Mouse (Mus musculus) layer of hippocampus, adult 9-11 months (tissue): Measurements from ENCODE around the gene Slc25a41.

Experiments
- DNase-seq: peaks from one replicate; pipeline ENCODE4 v3.0.0; 2022

Gene Slc25a41

DNA sequence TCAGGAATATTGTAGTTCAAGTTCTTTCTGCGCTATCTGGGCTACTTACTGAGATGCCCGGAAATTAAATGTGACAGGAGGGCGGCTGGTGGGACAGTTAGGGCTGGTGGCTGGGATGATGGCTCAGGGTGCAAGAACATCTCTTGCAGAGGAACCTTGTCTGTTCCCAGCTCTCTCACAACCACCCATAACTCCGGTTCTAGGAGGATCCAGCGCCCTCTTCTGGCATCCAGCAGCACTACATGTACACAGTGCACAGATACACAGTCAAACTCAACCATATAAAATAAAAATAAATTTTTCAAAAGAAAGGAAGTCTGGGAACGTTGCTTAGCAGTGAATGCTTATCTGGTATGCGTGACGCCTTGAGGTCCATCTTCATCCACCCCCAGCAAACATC, 2.5 kb downstream of the Slc25a41 start:
- no peak for DNase-seq

DNA sequence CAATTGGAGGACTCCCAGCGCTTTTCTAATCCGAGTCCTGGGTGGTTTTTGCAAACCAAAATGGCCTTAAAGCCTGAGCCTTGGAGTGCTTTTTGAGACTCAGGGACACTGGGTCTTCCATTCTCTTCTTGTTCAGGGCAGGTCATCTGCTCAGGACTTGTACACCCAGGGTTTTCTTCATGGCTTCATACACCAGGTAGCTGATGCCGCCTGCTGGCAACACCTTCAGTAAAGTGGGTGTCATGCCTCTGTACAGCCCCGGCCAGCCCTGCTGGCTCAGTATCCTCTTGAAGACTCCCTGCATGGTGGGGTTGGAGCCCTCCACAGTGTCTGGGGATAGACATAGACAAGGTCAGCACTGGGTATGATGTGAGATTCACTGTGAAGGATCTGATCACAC, 8.6 kb downstream of the Slc25a41 start:
- no peak for DNase-seq

DNA sequence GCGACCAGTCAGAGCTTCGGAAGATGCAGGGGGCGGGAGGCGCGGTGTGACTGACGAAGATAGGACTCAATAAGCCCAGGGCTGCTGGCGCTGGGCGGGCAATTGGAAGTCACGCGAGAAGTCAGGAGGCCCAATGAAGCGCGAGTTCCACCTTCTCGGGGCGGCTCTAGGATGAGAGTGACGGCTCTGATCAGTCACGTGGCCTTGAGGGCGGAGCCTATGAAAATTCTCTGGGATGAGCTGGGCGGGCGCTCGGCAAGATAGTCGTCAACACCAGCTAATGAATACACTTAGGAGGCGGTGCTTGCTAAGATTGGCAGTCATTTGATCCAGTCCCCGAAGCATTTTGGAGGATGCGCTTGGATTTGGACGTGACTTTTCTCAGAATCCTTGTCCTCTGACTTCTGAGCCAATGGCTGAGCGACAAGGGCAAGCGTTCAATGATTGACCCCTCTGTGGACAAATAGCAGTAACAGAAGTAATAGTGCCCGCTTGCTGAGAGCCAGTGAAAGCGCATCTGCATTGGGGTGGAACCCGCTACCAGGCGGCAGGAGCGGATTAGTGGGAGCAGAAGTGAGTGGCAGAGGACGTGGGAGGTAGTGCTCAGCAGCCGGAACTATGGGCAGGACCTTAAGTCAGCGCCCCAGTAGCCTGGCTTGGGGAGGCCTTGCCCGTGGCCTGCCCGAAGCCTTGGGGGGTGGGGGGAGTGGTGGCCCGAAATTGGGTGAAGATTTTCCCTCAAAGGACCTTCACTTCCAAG, 9.6 kb downstream of the Slc25a41 start:
- DNase-seq = peak; percentile 100

DNA sequence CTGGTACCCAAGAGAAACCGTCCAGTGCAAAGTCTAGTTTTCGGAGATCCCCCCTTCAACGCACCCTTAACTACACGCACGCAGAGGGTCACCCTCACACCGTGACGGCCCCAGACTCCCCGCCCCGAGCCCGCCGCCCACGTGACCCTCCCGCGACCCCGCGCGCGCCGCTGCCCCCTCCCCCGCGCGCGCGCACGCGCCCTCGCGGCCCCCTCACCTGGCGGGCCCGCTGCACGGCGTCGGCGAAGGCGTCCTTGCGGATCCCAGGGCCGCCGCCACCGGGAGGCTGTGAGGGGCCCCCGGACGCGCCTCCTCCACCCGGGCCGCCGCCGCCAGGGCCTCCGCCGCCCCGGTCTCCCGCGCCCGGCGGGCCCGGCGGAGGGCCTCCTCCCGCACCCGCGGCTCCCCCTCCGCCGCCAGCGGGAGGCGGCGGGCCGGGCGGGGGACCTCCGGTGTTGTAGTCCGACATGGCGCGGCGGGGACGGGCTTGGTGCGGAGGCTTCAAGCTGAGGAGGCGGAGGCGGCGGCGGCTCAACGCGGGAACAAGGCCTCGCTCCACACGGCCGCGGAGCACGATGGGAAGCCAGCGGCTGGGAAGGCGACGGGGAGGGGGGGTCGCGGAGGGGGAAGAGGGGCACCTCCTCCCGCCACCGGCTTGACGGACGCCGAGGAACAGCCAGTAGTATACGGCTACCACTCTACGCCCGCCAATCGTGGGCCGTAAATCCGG, 10.4 kb downstream of the Slc25a41 start, which contains the start of gene Khsrp:
Khsrp (minus strand) TSS at position 592 of the 730 bp plus-strand sequence.
- DNase-seq = no peak

DNA sequence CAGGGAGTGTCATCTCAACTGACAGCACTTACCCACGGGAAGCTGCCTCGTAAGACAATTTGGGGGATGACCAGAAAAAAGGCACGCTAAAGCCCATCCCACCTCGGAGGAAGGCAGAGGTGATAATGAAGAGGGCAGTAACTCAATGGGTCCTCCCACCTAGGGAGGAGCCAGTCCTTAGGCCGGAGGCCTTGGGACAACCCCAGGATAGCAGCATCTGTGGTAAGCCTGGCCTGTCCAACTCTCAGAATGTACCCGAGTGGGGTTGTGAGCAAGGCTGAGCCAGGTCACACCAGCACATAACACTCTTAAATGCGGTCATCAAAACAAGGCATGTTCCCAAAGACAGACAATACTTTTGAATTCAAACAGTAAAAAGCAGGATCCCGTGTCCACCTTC, 11.8 kb downstream of the Slc25a41 start:
- no peak for DNase-seq

DNA sequence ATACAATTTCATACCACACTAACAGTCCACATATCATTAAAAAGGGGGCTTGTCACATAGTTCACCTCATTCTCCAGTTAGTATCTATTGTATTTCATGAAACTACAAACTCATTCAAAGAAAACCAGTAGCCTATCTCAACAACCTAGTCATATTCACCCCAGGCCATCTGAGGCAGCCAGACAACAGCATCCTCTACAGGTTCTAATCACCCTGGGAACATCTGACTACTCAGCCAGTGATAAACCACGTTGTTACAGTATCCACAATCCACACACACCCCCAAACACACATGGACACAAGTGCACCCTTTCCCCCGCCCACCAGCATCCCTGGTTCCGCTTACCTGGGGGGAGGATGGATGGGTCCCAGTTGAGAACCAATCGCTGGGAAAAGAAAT, 14.0 kb downstream of the Slc25a41 start:
- no peak for DNase-seq

DNA sequence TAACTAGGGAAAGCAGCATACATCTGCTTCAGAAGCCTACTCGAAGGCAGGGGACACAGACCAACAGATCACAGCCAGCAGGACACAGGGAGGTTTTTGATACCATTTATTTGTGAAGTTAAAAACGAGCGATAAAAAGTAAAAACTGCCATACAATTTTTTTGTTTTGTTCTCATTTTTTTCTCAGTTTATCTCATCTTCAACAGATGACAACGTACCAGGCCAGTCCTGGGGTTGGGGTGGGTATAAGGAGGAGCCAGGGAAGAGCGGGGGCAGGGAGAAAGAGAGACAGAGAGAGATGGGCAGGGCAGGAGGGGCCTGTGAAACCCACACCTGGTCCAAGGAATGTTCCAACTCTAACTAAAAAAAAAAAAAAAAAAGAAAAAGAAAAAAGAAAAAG, 20.5 kb downstream of the Slc25a41 start:
- no peak for DNase-seq

DNA sequence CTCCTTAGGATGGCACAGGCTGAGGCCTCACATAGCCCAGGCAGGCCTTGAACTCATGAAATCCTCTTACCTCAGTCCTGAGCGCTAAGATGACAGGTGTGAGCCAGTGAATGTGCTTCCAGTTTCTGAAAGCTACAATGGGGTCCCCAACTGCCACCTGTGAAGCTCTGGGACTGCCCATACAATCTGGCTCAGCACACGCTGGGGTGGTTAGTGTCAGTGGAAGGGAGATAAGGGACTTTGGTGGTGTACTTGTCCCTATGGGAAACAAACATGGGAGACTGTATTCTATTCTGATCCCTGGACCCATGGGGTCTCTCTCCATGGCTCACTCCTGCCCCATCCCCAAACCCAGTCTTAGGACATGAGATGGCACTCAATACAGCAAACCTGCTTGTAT, 21.8 kb downstream of the Slc25a41 start:
- DNase-seq = no peak

DNA sequence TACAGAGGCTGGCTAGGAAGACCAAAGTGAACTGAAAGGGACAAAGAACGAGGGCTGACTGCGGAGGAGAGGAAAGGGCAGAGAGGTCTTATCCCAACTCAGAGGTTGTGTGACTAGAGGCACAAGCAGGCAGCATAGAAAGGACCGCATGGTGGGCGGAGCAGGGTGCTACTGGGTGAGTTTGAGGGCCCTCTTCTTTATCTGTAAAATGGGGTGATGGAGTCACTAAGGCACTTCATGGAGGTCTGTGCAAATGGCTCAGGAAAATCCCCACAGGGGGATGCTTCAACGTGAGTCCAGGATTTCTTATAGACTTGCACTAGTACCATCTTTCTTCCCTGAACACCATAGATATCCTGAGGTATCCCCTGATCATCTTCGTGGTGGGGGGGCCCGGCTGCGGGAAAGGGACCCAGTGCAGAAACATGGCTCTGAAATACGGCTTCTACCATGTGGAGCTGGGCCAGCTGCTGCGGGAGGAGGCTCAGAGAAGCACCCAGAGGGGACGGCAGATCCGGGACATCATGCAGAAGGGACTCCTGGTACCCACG, 29.1 kb downstream of the Slc25a41 start:
- no peak for DNase-seq

DNA sequence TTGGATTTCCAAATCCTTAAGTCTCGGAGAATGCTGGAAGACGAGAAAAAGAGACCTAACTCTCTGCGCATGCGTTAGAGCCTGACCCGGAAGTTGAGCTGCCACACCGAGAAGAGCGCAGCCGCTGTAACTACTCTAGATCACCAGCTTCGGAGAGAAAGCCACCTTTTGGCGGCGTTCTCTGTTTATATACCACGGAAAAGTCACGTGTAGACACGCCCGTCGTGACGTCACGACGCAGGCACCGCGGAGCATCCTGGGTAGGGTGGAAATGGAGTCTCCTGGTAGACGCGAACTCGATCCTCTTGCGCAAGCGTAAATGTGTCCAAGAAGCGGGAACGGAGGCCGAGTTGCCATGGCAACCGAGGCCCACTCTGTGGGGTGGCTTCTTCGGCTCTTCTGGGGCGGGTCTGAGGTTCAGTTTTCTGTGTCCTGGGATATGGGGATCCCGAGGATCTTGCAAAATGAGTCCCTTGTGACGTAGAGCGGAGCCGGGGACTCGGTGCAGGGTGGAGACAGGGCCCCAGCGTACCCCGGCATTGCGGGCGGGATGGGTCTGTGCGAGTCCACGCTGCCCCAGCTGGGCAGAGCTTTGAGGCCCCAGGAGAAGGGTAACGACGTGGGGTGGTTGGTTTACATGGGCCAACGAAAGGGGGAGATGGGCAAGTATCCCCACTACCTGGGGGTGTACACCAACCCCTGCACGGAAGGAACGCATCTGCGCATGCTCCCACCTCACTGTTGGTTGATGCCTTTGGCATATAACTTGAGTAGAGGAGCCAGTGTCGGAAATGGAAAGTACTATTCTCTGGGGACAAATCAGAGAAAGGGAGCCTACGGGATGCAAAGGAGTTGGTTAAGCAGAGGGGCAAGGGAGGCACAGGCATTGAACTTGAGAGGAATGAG, 30.0 kb downstream of the Slc25a41 start, which contains the start of the genes Gtf2f1 and Gm17949:
Gtf2f1 (minus strand) TSS at position 53 of the 906 bp plus-strand sequence.
Gm17949 (plus strand) TSS at position 234 of the 906 bp plus-strand sequence.
- DNase-seq = peak; percentile 97

DNA sequence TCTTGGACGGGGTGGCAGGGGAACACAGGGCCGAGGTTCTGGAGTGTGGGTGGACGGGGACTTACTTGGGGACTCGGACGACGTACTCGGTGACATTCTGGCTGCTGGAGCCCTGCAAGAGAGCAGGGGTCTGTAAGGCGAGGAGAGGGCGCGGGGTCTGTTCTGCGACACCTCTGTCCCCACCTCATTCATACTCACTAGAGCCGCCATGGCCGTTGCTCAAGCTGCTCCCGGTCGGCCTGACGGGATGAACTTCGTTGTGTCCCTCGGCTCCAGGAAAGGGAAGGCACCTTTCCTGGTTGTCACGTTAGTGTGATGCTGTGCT, 30.6 kb downstream of the Slc25a41 start:
- DNase-seq = no peak

DNA sequence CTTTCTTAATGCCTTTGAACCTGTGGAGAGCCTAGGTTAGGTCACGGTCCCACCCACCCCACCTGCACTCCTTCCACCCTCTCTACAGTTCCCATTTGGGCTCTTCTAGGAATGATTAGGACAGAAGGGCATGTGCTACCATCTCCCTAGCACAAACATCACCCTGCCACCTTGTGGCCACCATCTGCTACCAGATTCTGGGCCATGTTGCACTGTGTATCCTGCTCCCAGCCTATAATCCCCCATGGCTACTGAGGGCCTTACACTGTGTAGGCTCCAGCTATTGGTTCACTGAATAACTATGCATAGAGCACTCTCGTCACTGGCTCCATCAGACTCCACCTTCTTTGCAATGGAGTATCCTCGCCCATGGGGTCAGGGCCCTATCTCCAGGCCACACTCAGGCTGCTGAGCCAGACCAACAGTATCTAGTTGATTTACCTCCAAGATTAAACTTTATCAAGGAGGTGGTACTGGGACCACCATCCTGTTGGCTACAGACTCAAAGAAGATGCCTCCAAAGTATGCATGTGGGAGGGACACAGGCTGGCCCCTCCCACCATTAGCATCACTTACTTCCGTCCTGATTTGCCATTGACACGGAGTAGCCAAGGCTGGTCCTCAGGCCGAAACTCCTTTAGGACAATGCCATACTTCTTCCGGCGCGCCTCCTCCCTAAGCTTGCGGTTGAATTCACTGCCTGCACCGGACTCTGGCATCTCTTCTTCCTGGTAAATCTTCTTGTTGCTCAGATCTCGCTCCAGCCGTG, 34.1 kb downstream of the Slc25a41 start:
- no peak for DNase-seq

DNA sequence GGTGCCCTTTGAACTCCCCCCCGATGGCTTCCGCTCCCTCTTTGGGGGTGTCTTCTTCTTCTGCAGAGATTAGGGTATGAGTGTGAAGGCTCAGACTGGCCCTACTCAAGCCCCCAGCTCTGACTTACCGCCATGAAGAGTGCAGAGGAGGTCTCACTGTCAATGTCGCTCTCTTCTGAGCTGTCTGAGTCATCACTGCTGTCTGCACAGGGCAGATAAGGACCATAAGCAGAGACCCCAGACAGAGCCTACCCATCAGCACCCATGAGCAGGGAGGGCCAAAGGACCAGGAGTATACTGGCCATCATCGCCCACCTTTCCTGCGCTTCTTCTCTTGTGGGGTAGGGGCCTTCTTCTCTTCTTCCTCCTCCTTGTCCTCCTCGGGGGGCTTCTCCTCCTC, 37.5 kb downstream of the Slc25a41 start:
- no peak for DNase-seq

DNA sequence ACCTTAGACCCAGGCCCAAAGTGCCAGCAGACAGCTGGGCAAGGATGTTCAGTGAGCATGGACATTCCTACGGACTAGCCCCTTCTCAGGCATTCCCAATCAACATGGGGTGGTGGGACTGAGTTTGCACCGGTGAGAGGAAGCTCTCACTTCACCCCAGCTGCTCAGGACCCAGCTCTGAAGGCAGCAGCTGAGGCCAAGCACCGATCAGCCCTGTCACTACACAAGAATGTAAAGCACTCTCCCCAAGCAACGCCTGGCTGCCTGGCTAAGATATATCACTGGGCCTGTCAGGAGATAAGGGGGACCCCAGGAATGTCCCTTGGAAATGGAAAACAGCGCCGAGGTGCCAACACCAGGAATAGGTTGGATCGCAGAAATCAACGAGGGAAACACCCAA, 40.2 kb downstream of the Slc25a41 start:
- DNase-seq = no peak

DNA sequence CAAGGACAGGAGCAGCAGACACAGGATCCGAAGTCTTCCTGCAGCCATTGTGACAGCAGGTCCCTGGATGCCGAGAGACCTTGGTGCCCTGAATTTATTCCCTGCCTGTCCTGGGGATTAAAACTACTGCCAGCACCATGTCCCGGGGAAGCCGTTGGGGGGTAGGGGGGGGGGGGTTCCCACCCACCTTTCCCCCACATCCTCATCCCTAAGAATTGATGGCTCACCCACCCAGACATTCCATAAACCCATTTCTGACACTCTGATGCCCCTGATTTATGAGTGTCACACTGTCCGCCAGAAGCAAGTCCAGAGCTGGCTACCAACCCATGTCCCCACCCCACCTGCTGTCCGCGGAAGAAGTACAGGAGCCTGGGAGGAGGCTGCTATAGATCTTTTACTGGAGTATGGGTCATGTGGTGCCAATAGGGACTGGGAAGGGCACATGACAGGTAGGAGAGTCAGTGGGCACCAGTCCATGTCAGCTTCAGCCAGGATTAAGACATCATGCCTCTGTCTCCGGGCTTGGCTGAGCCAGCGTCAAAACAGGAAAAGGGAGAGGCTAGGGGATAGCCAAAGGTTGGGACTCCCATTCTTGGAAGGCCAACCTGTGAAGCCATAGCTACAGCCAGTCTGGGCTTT, 41.4 kb downstream of the Slc25a41 start, which contains the start of gene Pspn:
Pspn (minus strand) TSS at position 51 of the 642 bp plus-strand sequence.
- no peak for DNase-seq

DNA sequence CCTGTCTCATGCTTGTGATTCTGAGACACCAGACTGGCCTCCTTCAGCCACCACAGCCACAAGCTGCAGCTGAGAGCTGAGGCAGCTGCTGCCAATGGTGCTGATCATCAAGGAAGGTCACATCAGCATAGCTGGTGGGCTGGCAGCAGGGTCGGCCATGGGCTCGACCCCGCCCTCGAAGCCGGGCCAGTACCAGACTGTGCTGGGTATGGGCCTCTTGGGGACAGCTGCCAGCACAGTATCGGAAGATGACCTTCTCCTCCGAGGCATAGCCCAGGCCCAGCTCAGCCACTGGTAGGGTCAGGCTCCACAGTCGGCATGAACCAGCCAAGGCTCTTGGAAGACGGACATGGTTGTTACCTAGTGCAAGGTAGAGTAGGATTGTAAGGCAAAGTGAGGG, 42.0 kb downstream of the Slc25a41 start:
- no peak for DNase-seq

DNA sequence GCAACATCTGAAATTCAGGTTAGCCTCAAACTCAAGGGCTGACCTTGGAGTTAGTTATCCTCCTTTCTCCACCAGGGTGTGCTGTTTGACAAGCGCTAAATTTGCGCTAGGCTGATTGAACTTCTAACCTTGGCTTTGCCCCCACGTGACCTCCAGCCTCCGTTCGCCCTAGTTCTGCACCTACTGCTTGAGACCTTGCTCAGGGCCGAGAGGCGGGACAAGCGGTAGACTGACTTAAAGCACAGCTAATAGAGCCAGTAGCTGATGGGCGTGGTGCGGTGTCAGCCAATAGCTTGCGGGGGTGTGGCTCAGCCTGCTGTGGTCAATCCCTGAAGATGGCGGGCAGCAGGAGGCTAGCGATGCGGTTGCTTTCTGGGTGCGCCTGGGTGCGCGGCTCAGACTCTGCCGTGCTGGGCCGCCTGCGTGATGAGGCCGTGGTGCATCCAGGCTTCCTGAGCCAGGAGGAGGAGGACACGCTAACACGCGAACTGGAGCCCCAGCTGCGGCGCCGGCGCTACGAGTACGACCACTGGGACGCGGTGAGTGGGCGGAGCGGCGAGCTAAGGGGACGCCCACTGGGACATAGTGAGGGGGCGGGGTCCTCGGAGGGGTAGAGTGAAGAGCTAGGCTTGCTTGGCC, 44.3 kb downstream of the Slc25a41 start, which contains the start of gene Alkbh7:
Alkbh7 (plus strand) TSS at position 311 of the 639 bp plus-strand sequence.
- peak; percentile 98 for DNase-seq

DNA sequence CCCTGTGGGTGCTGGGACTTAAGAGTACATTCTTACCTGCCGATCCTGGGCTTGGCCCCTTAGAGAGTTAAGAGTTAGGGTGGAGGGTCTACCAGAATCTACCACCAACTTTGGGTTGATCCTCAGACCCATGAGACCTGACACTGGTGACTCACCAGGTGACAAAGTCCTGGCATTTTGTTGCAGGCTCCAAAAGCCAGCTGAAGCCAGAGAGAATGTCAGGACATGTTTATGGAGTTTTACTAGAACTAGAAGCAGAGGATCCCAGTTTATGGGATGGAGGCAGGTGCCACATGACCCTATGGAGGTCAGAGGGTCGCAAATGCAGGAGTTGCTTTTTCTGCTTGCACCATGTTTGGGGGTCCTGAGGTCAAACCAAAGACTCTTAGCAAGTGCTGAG, 44.9 kb downstream of the Slc25a41 start:
- DNase-seq = no peak

DNA sequence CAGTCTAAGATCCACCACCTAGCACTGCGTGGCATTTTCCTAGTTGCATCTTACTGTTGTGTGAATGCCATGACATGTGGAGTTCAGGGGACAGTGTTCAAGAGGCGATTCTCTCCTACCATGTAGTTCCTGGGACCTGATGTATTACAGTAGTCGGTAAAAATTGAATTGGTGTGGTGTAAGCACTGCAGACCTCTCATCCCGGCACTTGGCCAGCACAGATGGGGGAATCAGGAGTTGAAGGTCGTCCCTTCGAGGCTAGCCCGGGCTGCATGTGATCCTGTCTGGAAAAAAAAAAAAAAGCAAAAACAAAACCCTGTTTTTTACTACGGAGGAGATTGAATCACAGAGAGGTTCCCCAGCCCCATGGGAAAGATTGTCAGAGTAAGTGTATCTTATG, 46.4 kb downstream of the Slc25a41 start:
- DNase-seq = no peak

DNA sequence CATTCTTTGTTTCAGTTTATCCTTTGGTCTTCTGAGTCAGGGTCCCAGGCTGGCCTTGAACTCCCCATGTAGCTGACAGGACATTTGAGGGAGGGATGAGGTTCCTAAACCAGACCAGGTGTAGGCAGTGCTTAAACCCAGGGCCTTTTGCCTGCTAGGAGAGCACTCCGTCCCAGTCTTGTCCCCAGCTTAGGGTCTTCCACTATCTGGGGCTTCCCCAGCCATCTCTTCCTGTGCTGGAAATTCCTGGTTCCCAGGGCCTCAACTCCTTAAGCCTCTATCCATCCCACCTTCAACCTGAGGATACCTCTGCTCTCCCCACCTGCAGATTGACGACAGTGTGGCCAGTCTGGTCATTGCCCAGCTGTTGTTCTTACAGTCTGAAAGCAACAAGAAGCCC, 50.5 kb downstream of the Slc25a41 start:
- DNase-seq = no peak
